Mouse (Mus musculus) spleen, adult 2 months (tissue): Measurements from ENCODE around the gene Cacna2d3.

Experiments
- CTCF ChIP-seq: fragments of 200-500 bp; IDR thresholded peaks from 2 replicates; pipeline ENCODE4 v1.5.1; 2011; ENCODE audit warnings: mild to moderate bottlenecking, inconsistent platforms; ENCODE audit not compliant: insufficient read depth, insufficient read length, insufficient replicate concordance; ENCODE audit errors: extremely low read depth
- POLR2A ChIP-seq: fragments of 200-500 bp; IDR thresholded peaks from 2 replicates; pipeline ENCODE4 v1.6.1; 2011; ENCODE audit warnings: low read depth, low read length, inconsistent platforms

GRCm38 (mm10) chr14:28955181-28955580 is 766.5 kb downstream of the Cacna2d3 start:
- no peak for TF ChIP-seq CTCF
- TF ChIP-seq POLR2A = no peak
